Mouse (Mus musculus) cerebellum, adult 2 months (tissue): ENCODE measurements around the gene Invs.

Experiments used
- CTCF ChIP-seq: fragments of 200-500 bp; IDR thresholded peaks from 2 replicates; pipeline ENCODE4 v1.5.1; 2011; ENCODE audit warnings: low read depth, mild to moderate bottlenecking, control low read depth, low read length, moderate library complexity, borderline replicate concordance; ENCODE audit not compliant: insufficient read depth
- POLR2A ChIP-seq: fragments of 200-500 bp; IDR thresholded peaks from 2 replicates; pipeline ENCODE4 v1.6.1; 2011; ENCODE audit warnings: low read length, control low read depth, borderline replicate concordance; ENCODE audit not compliant: insufficient read depth

GRCm38 (mm10) chr4:48277011-48277410 is 2.5 kb upstream of the Invs start:
- TF ChIP-seq CTCF, result no peak
- no peak for TF ChIP-seq POLR2A
